Mouse (Mus musculus) layer of hippocampus, adult 8-10 months (tissue): ENCODE data around the gene Dgke. TPM values are rescaled to one million over a fixed set of nuclear protein-coding genes. Genes with fewer than 3 reads are reported as not detected.
A peak's percentile ranks its signal among the peaks of the same experiment; 100 is the strongest.
"Not testable (repeated sequence)": the region's sequence is repeated elsewhere in the genome, so short reads cannot be mapped to it uniquely, and the experiment has no call there.

Experiments used
- DNase-seq, 2 experiments: peaks; one replicate each; pipeline ENCODE4 v3.0.0; 2022; ENCODE audit warnings: low spot score in 2 of 2
- total RNA-seq, 4 experiments: library from RNA; stranded (reverse); gene quantifications; 2 replicates each; pipeline ENCODE4 v1.2.4; 2022

The Dgke gene
- total RNA-seq, 4 experiments from 2014 or later = 45.9 to 51.3 (median 47.0) TPM

GRCm38 (mm10) chr11:89074783-89075413 lies 8.2 kb upstream of the Dgke start:
- no peak for DNase-seq

GRCm38 (mm10) chr11:89073541-89073940 lies 6.9 kb upstream of the Dgke start, which contains the start of gene Gm525:
Gene Gm525 (plus strand): TSS chr11:89073841.
- DNase-seq = no peak

DNA sequence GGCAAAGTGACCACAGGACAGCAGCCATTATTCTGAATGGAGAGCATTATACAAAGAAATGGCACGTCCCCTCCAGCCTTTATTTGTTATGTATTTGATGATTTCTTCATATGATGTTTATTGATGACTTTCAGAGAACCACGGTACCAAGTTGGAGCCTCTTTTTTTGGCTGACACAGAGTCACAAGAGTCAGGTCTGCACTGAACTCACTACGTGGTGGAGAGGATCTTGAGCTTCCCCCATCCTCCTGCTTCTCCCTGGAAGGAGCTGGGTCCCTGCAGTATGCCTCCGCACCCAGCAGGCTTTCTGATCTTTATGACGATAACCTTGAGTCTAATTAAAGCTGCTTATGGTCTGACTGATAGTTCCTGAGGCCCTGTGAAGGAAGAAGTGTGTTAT lies 4.9 kb upstream of the Dgke start:
- DNase-seq = no peak

DNA sequence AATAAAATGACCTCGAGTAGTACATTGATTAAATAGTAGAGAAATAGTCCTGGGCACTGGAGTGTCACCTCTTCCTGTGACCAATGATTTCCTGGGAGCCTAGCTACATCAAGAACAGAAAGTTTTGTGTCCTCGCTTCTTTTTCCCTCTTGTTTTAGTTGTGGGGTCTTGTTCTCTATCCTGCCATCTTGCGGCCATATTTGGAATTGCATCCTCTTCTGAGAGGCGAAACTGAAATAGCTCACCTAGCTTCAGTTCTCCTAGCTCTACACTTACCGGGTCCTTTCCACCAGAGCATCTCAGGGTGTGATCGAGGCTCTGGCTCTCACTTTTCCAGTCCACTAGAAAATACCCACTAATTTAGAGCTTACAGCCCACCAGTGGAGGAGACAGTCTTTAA lies 2.7 kb upstream of the Dgke start:
- DNase-seq = peak in 1 of 2 experiments; percentile 56

GRCm38 (mm10) chr11:89068649-89069048 lies 2.0 kb upstream of the Dgke start:
- no peak for DNase-seq

- no peak for DNase-seq
Measured at GRCm38 (mm10) chr11:89067871-89068490, 1.3 kb upstream of the Dgke start.

- DNase-seq = no peak
Measured at GRCm38 (mm10) chr11:89067301-89067822, 712 bp upstream of the Dgke start.

- DNase-seq = no peak
Measured at GRCm38 (mm10) chr11:89066126-89066525, 524 bp downstream of the Dgke start.

GRCm38 (mm10) chr11:89065297-89065696 lies 1.4 kb downstream of the Dgke start:
- DNase-seq = no peak

GRCm38 (mm10) chr11:89064312-89064711 lies 2.3 kb downstream of the Dgke start:
- DNase-seq = no peak

DNA sequence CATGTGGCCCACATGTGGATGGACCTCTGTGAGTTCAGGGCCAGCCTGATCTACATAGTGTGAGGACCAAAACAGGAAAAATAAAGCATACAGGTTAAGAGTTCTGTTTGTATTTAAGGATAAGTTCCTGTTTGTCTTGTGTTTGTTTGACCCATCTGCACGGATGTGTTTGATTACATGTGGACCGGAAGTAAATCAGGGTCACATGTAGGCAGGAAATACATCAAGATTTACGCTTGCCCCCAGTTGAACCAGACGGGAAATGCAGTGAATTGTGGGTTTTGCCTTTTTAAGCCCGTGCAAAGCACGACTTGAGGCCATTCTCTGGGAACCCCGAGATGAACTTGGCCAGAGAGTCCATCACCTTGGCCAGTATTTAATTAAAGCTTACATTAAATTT lies 5.3 kb downstream of the Dgke start:
- DNase-seq = no peak

DNA sequence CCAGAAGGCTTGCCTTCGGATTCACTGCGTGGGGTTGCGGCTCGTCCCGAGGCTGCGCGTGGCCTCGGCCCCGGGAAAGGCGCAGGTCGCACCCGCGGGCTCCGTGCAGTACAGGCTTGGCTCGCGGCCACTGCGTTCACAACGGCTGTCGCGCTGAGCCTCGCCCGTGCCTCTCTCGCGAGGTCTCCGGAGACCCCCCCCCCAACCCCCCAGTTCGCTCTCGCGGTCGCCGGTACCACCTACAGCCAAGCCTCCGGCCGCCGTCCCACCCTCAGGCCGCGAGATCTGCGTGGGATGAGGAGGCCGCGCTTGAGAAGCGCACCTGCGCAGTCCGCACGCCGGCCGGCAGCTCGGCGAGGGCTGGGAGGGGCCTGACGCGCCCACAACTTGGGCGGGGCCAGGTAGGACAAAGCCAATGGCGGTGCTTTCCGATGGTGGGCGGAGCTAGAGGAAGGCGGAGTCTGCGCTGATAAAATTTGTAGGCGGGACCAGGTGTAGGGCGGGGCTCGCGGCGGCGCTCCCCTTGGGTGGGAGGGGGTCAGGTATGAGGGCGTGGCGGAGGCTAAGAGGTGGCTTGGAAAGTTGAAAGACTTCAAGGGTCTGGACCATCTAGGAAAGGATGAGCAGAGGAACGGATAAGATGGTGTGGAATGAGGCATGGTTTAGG lies 6.1 kb downstream of the Dgke start:
- DNase-seq = peak; percentile 88 to 90

DNA sequence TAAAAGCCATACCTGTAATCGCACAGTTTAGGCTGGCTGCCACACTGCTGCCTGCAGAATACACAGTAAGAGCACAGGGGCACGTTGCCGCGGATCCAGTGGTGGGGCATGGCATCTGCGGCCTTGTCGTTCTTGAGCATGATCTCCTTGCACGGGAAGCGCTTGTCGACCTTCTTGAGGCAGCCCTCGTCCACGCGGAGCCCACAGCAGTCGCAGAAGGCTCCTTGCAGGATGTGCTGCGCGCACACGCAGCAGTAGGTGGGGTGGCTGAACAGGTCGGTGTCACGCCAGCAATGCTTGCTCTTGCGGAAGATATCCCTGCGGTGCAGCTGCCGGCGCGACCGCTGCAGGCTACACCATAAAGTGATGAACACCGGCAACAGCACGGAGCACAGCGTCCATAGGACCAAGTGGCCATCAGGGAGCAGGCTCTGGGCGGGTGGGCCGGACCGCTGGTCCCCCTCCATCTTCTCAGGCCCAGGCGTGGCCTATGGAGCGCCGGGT lies 6.7 kb downstream of the Dgke start:
- DNase-seq = peak in 1 of 2 experiments; percentile 31

- no peak for DNase-seq
Measured at GRCm38 (mm10) chr11:89058515-89059270, 8.0 kb downstream of the Dgke start.

GRCm38 (mm10) chr11:89055931-89056690 lies 10.5 kb downstream of the Dgke start:
- DNase-seq = no peak

- DNase-seq = no peak
Measured at GRCm38 (mm10) chr11:89051767-89052166, 14.9 kb downstream of the Dgke start.

GRCm38 (mm10) chr11:89046021-89046420 lies 20.6 kb downstream of the Dgke start:
- no peak for DNase-seq

GRCm38 (mm10) chr11:89045501-89045900 lies 21.1 kb downstream of the Dgke start:
- DNase-seq = not testable (repeated sequence)

DNA sequence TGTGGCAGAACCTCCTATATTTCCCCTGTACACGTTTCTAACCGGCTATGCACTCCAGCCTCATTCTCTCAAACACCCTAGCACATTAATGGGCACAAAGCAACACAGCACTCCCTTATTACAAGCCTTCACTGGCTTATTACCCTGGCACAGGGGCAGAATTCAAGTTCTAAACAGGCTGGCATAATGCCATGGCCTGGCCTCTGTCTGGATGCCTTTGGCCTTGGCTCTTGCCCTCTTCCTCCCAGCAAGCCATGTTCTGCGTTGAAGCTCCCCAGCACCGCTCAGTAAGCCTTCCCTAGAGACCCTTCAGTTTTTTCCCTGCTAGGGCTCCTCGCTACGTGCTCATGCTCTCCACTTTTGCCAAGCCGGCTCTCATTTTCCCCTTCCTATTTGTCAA lies 23.6 kb downstream of the Dgke start:
- no peak for DNase-seq

GRCm38 (mm10) chr11:89041073-89041472 lies 25.6 kb downstream of the Dgke start:
- DNase-seq = not testable (repeated sequence)

DNA sequence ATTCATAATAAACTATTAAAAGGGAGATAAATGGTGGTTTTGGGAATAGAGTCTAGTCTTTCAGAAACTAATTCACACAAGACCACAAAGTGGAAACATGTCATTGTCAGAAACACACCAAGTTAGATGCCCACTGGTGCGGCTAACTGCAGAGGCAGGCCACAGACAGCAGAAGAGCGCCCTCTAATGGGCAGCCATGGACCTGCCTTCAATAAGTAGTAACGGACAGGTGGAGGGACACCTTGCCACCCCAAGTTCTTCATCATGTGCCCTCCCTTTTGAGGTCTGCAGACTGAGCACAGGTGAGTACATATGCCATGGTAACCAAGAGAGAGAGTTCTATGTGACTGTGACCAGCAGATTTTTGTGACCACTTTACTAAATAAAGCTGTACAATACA lies 27.3 kb downstream of the Dgke start:
- DNase-seq = peak in 1 of 2 experiments; percentile 35
